Mouse (Mus musculus): ENCODE results near the gene Ncbp2. TPM values are rescaled to one million over a fixed set of nuclear protein-coding genes. Genes with fewer than 3 reads are reported as not detected.
"Not testable (repeated sequence)": the region's sequence is repeated elsewhere in the genome, so short reads cannot be mapped to it uniquely, and the experiment has no call there.

The Ncbp2 gene
- polyA plus RNA-seq, 1 experiment = 67.8 TPM

GRCm38 (mm10) chr16:31927412-31927811 is 20.9 kb upstream of the Ncbp2 start:
- H3K4me3 ChIP-seq (ENCODE audit: insufficient read depth, low read depth, low read length) = no peak overlapping the region
- no peaks in the 10 kb centered on the region for H3K4me1 ChIP-seq (ENCODE audit: control insufficient read depth, insufficient read depth, insufficient read length, low read length)

GRCm38 (mm10) chr16:31931330-31931729 is 17.0 kb upstream of the Ncbp2 start:
- Histone ChIP-seq H3K27ac (replicated peaks; ENCODE audit: low read depth, low read length) (no peak overlapping the region), H3K4me1 (ENCODE audit: control insufficient read depth, insufficient read depth, insufficient read length, low read length) (no peaks in the 10 kb centered on the region), H3K4me3 (ENCODE audit: insufficient read depth, low read depth, low read length) (no peak overlapping the region)

More at GRCm38 (mm10) chr16:31927412-31927811, 20.9 kb upstream of the Ncbp2 start:
- no peak overlapping the region for H3K27ac ChIP-seq (replicated peaks; ENCODE audit: low read depth, low read length)

- Histone ChIP-seq H3K27ac (replicated peaks; ENCODE audit: low read depth, low read length) (no peak overlapping the region), H3K4me3 (ENCODE audit: insufficient read depth, low read depth, low read length) (no peak overlapping the region), H3K4me1 (ENCODE audit: control insufficient read depth, insufficient read depth, insufficient read length, low read length) (no peaks in the 10 kb centered on the region)
Observed at GRCm38 (mm10) chr16:31932255-31932654, 16.1 kb upstream of the Ncbp2 start.

GRCm38 (mm10) chr16:31932840-31933697 is 15.2 kb upstream of the Ncbp2 start:
- no peaks in the 10 kb centered on the region for H3K4me1 ChIP-seq (ENCODE audit: control insufficient read depth, insufficient read depth, insufficient read length, low read length)
- peak overlapping the region; percentile 66 for H3K4me3 ChIP-seq (ENCODE audit: insufficient read depth, low read depth, low read length)
- peak overlapping the region; percentile 62 for H3K27ac ChIP-seq (replicated peaks; ENCODE audit: low read depth, low read length)

GRCm38 (mm10) chr16:31933751-31934549 is 14.4 kb upstream of the Ncbp2 start, which contains the start of gene Pigz:
Gene Pigz (plus strand): TSS chr16:31933851.
- Histone ChIP-seq H3K4me3 (ENCODE audit: insufficient read depth, low read depth, low read length) (peak within 1 kb of the TSS; percentile 66), H3K27ac (replicated peaks; ENCODE audit: low read depth, low read length) (peak within 1 kb of the TSS; percentile 62), H3K4me1 (ENCODE audit: control insufficient read depth, insufficient read depth, insufficient read length, low read length) (no peaks in the 10 kb centered on the region)

- H3K4me3 ChIP-seq (ENCODE audit: insufficient read depth, low read depth, low read length) = peak overlapping the region; percentile 46
- peak overlapping the region; percentile 62 for H3K27ac ChIP-seq (replicated peaks; ENCODE audit: low read depth, low read length)
- no peaks in the 10 kb centered on the region for H3K4me1 ChIP-seq (ENCODE audit: control insufficient read depth, insufficient read depth, insufficient read length, low read length)
Observed at GRCm38 (mm10) chr16:31934550-31935010, 13.7 kb upstream of the Ncbp2 start.

- Histone ChIP-seq H3K4me3 (ENCODE audit: insufficient read depth, low read depth, low read length) (peak overlapping the region; percentile 46), H3K27ac (replicated peaks; ENCODE audit: low read depth, low read length) (peak overlapping the region; percentile 14; the same call in 1 of the 2 replicates)
Observed at GRCm38 (mm10) chr16:31935091-31935979, 13.0 kb upstream of the Ncbp2 start.

GRCm38 (mm10) chr16:31936568-31936967 is 11.7 kb upstream of the Ncbp2 start:
- H3K4me1 ChIP-seq (ENCODE audit: control insufficient read depth, insufficient read depth, insufficient read length, low read length) = no peaks in the 10 kb centered on the region
- no peak overlapping the region for H3K27ac ChIP-seq (replicated peaks; ENCODE audit: low read depth, low read length)
- H3K4me3 ChIP-seq (ENCODE audit: insufficient read depth, low read depth, low read length) = no peak overlapping the region

More at GRCm38 (mm10) chr16:31935091-31935979, 13.0 kb upstream of the Ncbp2 start:
- no peaks in the 10 kb centered on the region for H3K4me1 ChIP-seq (ENCODE audit: control insufficient read depth, insufficient read depth, insufficient read length, low read length)

GRCm38 (mm10) chr16:31938856-31939255 is 9.5 kb upstream of the Ncbp2 start:
- H3K4me3 ChIP-seq (ENCODE audit: insufficient read depth, low read depth, low read length) = no peak overlapping the region
- H3K4me1 ChIP-seq (ENCODE audit: control insufficient read depth, insufficient read depth, insufficient read length, low read length) = no peaks in the 10 kb centered on the region
- H3K27ac ChIP-seq (replicated peaks; ENCODE audit: low read depth, low read length) = no peak overlapping the region

GRCm38 (mm10) chr16:31940586-31940985 is 7.7 kb upstream of the Ncbp2 start:
- Histone ChIP-seq H3K27ac (replicated peaks; ENCODE audit: low read depth, low read length) (no peak overlapping the region), H3K4me1 (ENCODE audit: control insufficient read depth, insufficient read depth, insufficient read length, low read length) (no peaks in the 10 kb centered on the region; the same call in 1 of the 2 replicates), H3K4me3 (ENCODE audit: insufficient read depth, low read depth, low read length) (no peak overlapping the region)

- H3K27ac ChIP-seq (replicated peaks; ENCODE audit: low read depth, low read length) = no peak overlapping the region
- no peak overlapping the region for H3K4me3 ChIP-seq (ENCODE audit: insufficient read depth, low read depth, low read length)
Observed at GRCm38 (mm10) chr16:31943980-31944379, 4.3 kb upstream of the Ncbp2 start.

GRCm38 (mm10) chr16:31944698-31945255 is 3.5 kb upstream of the Ncbp2 start:
- Histone ChIP-seq H3K4me3 (ENCODE audit: insufficient read depth, low read depth, low read length) (no peak overlapping the region), H3K27ac (replicated peaks; ENCODE audit: low read depth, low read length) (no peak overlapping the region), H3K4me1 (ENCODE audit: control insufficient read depth, insufficient read depth, insufficient read length, low read length) (peaks cover 4% of the 10 kb centered on the region)

More at GRCm38 (mm10) chr16:31943980-31944379, 4.3 kb upstream of the Ncbp2 start:
- H3K4me1 ChIP-seq (ENCODE audit: control insufficient read depth, insufficient read depth, insufficient read length, low read length) = peaks cover 4% of the 10 kb centered on the region

GRCm38 (mm10) chr16:31945372-31945771 is 2.9 kb upstream of the Ncbp2 start:
- Histone ChIP-seq H3K27ac (replicated peaks; ENCODE audit: low read depth, low read length) (no peak overlapping the region), H3K4me1 (ENCODE audit: control insufficient read depth, insufficient read depth, insufficient read length, low read length) (peaks cover 4% of the 10 kb centered on the region), H3K4me3 (ENCODE audit: insufficient read depth, low read depth, low read length) (no peak overlapping the region)

- not testable (repeated sequence) for H3K27ac ChIP-seq (replicated peaks; ENCODE audit: low read depth, low read length); H3K4me1 ChIP-seq (ENCODE audit: control insufficient read depth, insufficient read depth, insufficient read length, low read length); H3K4me3 ChIP-seq (ENCODE audit: insufficient read depth, low read depth, low read length)
Observed at GRCm38 (mm10) chr16:31945986-31946385, 2.3 kb upstream of the Ncbp2 start.
